Mouse (Mus musculus) yolk sac, embryonic 10.5 days (tissue): ENCODE measurements around the gene Ascc1.

Experiments used
- DNase-seq: peaks from one replicate; pipeline ENCODE4 v3.0.0-alpha.2; 2017; ENCODE audit warnings: low spot score

Gene Ascc1

DNA sequence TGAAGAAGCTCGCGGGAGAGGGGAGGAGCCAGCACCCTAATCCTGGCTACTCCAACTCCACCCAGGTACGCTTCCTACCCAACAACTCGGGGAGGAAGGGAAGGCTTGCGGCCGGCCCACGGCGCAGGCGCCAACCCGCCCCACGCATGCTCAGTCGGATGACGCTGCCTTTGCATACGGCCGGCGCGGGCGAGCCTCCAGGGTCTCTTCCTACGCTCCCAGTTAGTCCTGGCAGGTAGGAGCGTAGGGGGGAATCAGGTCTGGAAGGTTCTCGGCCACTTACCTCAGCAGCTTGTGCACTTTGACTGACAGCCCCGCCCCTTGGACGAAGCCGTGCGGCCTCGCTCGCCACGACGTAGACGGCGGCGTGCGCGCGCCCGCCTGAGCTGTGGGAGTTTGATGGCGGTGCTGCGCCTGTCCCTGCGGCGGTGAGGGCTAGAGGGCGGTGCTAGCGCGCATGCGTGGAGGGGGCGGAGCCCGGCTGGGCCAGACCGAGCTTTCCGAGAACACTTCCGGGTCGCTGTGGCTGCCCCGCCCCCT is at the start of gene Ascc1, which contains the start of gene Anapc16:
TSS of gene Ascc1 (plus strand) at position 133 of the 540 bp plus-strand sequence.
TSS of gene Anapc16 (minus strand) at position 463 of the 540 bp plus-strand sequence.
- peak; percentile 98 for DNase-seq

- no peak for DNase-seq
These were observed 49.0 kb upstream of the Ascc1 start for GRCm38 (mm10) chr10:59953564-59954039.

DNA sequence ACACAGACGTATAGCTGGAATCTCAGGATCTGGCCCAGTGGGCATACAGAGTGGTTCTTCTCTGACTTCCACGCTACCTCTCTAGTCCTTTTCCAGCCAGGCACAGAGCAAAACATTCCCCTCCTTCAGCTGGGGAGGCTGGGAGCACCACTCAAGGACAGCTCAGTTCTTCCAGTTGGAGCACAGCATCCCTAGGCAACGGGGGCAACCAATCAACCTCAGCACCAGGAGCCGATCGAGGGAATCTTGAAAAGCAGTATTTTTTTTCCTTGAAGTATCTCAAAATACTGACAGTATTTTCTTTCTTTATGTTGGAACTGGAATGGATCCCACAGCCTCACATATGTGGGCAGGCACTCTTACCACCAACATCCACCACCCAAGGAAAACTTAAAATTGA is 45.9 kb upstream of the Ascc1 start:
- no peak for DNase-seq

- DNase-seq: no peak
These were observed 45.1 kb upstream of the Ascc1 start for GRCm38 (mm10) chr10:59957171-59958149.

GRCm38 (mm10) chr10:59958458-59958857 is 44.1 kb upstream of the Ascc1 start:
- DNase-seq: no peak

- no peak for DNase-seq
These were observed 43.1 kb upstream of the Ascc1 start for GRCm38 (mm10) chr10:59959517-59959916.

GRCm38 (mm10) chr10:59963609-59964008 is 39.0 kb upstream of the Ascc1 start:
- DNase-seq: no peak

GRCm38 (mm10) chr10:59964504-59965361 is 37.9 kb upstream of the Ascc1 start:
- peak; percentile 73 for DNase-seq

- DNase-seq: no peak
These were observed 37.3 kb upstream of the Ascc1 start for GRCm38 (mm10) chr10:59965362-59965695.

DNA sequence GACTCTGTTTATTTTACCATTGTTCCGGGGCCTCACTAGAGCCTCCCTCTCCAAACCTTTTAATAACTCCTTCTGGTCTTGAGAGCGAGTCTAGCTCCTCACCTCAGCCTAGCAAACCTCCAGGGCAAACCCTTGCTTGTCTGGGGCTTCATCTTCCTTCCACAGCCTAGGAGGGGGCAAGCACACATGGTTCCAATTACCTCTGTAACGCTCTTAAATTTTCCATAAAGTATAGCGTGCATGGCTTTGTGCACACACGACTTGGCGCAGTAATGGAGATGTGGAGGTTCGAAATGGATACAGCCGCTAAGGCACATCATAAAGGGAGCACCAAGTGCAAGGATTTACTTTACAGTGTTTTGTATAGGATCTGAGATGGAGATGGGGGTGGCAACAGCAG is 36.8 kb upstream of the Ascc1 start:
- no peak for DNase-seq

DNA sequence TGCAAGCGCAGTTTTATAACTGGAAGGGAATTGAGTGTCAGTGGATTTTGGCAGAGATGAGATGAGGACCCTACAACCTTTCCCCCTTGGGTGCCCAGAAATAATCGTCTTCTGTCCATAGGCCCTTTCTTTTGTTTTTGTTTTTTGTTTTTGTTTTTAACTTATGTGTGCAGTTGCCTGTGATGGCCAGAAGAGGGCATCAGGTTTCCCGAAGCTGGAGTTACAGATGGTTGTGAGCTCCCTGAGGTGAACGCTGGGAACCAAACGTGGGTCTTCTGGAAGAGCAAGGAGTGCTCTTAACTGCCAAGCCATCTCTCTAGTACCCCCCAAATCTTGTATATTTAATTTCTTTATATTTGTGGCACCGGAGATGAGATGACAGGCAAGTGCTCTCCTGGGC is 35.9 kb upstream of the Ascc1 start:
- no peak for DNase-seq

DNA sequence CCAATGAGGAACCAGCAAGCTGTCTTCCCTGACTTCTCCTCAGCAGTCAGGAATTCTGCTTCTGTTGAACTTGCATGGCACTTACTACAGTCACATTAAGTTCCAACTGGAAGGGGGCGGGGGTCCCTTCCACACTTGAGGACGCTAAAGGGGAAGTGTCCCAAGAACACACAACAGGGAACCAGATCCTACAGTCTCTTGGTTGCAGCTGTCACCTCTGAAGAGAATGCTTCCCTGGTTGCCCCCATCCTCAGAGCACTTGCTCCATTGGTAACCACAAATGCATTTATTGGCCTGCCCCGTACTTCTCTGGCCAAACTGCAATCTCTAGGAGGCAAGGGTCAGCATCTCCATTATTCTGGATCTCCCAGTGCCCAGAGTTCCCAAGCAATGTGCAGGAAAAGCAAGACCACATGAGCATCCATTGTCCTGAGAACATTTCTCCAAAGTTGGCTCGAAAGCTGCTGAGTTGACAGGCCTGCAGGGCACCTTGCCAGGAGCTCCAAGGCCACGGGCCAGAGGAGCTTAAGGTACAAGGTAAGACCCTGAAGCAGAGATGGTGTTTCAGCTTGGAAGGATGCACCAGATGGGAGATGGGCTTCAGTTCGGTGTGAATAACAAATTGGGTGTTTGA is 35.2 kb upstream of the Ascc1 start:
- no peak for DNase-seq

GRCm38 (mm10) chr10:59969821-59970449 is 32.7 kb upstream of the Ascc1 start:
- DNase-seq: peak; percentile 69

DNA sequence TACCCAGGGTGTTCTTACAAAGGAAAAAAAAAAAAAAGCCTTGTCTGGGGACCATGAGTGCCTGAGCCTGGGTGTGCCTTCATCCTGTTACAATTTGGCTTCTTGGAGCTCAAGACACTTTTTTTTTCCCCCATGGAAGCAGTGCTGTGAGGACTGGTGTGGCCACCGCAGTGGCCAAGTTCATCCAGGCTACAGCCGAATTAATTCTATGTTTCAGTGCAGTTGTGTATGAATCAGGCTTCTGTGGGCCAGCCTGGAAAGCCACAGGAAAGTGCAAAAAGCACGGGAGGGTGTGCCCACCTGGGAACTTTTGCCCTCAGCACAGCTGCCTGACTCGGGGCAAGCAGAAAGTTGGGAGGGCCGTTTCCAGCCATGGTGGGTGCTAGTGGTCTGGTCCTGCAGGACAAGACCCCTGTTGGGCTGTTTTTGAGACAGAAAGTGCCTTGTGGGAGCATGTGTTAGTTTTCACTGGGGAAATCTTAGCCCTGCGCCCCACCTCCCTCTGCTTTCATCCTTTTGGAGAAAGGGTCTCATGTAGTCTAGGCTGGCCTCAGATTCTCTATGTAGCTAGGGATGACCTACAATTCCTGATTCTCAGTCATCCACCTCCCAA is 32.0 kb upstream of the Ascc1 start:
- DNase-seq: no peak

DNA sequence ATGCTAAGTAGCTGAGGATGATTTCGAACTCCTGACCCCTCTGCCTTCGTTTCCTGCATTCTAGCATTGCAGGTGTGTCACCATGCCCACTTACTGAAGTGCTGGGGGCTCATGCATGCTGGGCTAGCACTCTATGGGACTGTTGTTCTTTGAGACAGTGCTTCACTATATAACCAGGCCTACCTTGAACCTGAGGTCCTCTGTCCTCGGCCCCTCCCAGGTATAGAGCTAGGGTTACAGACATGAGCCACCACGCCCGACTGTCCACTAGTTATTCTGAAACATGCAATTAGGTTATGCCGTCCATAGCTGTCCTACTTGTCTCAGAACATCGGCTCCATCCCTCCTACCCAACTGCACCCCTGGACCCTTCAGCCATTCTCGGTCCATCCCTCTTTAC is 30.8 kb upstream of the Ascc1 start:
- DNase-seq: no peak

GRCm38 (mm10) chr10:59972534-59972933 is 30.1 kb upstream of the Ascc1 start:
- DNase-seq: no peak

DNA sequence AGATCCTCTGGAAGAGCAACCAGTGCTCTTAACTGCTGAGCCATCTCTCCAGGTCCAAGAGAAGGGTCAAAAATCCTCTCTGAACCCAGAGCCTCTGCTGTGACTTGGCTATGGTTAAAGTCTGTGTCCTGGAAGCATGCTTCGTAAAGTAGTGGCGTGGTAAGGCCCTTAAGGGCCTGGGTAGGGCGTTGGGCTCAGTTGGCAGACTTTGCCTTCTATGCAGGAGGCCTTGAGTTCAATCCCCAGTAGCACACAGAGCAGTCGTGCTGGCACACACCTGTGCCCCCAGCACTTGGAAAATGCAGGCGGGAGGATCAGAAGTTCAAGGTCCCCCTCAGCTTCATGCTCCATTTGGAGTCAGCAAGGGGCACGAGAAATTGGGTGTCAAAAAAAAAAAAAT is 29.6 kb upstream of the Ascc1 start:
- DNase-seq: no peak

- DNase-seq: no peak
These were observed 29.2 kb upstream of the Ascc1 start for GRCm38 (mm10) chr10:59973400-59973799.

GRCm38 (mm10) chr10:59974191-59974664 is 28.4 kb upstream of the Ascc1 start:
- DNase-seq: no peak

DNA sequence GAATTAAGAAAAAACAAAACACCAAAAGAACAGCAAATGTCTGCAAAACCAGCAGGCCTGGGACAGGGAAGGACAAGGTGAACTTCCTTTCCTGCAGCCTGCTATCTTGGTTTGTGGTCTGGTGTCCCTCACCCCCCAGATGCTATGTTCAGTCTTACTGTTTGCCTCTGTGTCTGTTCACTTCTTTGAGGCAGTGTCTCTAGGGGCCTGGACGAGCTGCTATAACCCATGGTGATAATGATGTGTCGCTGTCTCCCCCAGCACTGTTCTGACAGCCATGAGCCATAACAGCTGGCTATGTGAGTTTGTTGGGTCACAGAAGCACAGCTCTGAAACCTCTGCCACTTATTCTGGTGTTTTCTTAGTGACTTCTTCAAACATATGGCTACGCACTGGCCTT is 27.8 kb upstream of the Ascc1 start:
- no peak for DNase-seq

- no peak for DNase-seq
These were observed 25.5 kb upstream of the Ascc1 start for GRCm38 (mm10) chr10:59977141-59977540.
